In genomic region chr10:62847069-62847626, GRCm38 (mm10) we compare ENCODE assay signal across 8 mouse cellular contexts. TPM values are rescaled to one million over a fixed set of nuclear protein-coding genes. Genes with fewer than 3 reads are reported as not detected.
A peak's percentile ranks its signal among the peaks of the same experiment; 100 is the strongest.
DNase-seq lines count a peak whose midpoint lies in the region; ATAC-seq lines count a peak whose summit lies in the region.

No protein-coding gene starts in this region.

- H3K27ac ChIP-seq in hindbrain, embryonic 15.5 days (replicated peaks), result peak overlapping the region; percentile 6; the same call in 1 of the 2 replicates
- H3K27ac ChIP-seq in hindbrain, embryonic 11.5 days (ENCODE audit: low read depth, low read length), result no peak overlapping the region

- ATAC-seq in hindbrain, embryonic 15.5 days (ENCODE audit: low FRiP score, low read depth), result peak; percentile 50; the same call in 1 of the 2 replicates
- no peak for ATAC-seq in hindbrain, embryonic 11.5 days (ENCODE audit: low FRiP score)

- H3K27me3 ChIP-seq in hindbrain, embryonic 15.5 days, result no peaks in the 10 kb centered on the region
- no peaks in the 10 kb centered on the region for H3K27me3 ChIP-seq in hindbrain, embryonic 11.5 days (ENCODE audit: control insufficient read depth, insufficient read depth, low read length)

- H3K36me3 ChIP-seq in hindbrain, embryonic 15.5 days, result no peaks in the 10 kb centered on the region
- no peaks in the 10 kb centered on the region for H3K36me3 ChIP-seq in hindbrain, embryonic 11.5 days (ENCODE audit: control insufficient read depth, insufficient read depth, low read length)

- no peak overlapping the region for H3K9ac ChIP-seq in hindbrain, embryonic 15.5 days
- H3K9ac ChIP-seq in hindbrain, embryonic 11.5 days (ENCODE audit: low read depth, low read length), result no peak overlapping the region

- H3K4me1 ChIP-seq in hindbrain, embryonic 15.5 days (replicated peaks), result no peaks in the 10 kb centered on the region
- no peaks in the 10 kb centered on the region for H3K4me1 ChIP-seq in hindbrain, embryonic 11.5 days (replicated peaks; ENCODE audit: control insufficient read depth, insufficient read depth, low read length)

- no peak overlapping the region for H3K4me3 ChIP-seq in hindbrain, embryonic 15.5 days
- no peak overlapping the region for H3K4me3 ChIP-seq in hindbrain, embryonic 11.5 days (ENCODE audit: low read depth, low read length)

- H3K4me2 ChIP-seq in hindbrain, embryonic 15.5 days, result no peak overlapping the region
- no peak overlapping the region for H3K4me2 ChIP-seq in hindbrain, embryonic 11.5 days (replicated peaks; ENCODE audit: low read depth, low read length)

- no peak for DNase-seq in hindbrain, embryonic 11.5 days (ENCODE audit: low spot score)
- DNase-seq in R1 (ENCODE audit: low read depth, low spot score), result peak; percentile 73
- peak; percentile 84 to 85 for DNase-seq in cerebellum, postnatal 10 days
- peak; percentile 39 to 64 for DNase-seq in layer of hippocampus, adult 8-10 months (ENCODE audit: low spot score in 2 of 2)
- DNase-seq in right cerebral cortex, postnatal 25 days, result peak; percentile 58
- DNase-seq in spleen, adult 18-20 months, result no peak
- no peak for DNase-seq in spleen, postnatal 14 days (ENCODE audit: low spot score in 2 of 2)

- 66% methylated on average over 12 of the region's 12 CpGs for WGBS in hindbrain, embryonic 15.5 days
- 87% methylated on average over 12 of the region's 12 CpGs for WGBS in hindbrain, embryonic 11.5 days

- no peaks in the 10 kb centered on the region for H3K9me3 ChIP-seq in hindbrain, embryonic 15.5 days
- no peaks in the 10 kb centered on the region for H3K9me3 ChIP-seq in hindbrain, embryonic 11.5 days (ENCODE audit: control insufficient read depth, low read length)

RNA-seq across cellular contexts. Expression of gene Ccar1, which starts 55.1 kb away (rescaled TPM):
- 91.2 and 92.2 TPM in 2 replicates for polyA plus RNA-seq in hindbrain, embryonic 15.5 days (2015; fragmentation: Nextera tagmentation; extraction: Ambion mirVana)
- polyA plus RNA-seq in hindbrain, embryonic 11.5 days (2014; fragmentation: Nextera tagmentation; extraction: Ambion mirVana), result 155 and 176 TPM in 2 replicates
- total RNA-seq in layer of hippocampus, adult 8-10 months (2022), result 10 to 100 TPM; 49.1 to 75.0 (median 62.9) TPM

Comparison
In these comparisons a context has a peak if more than half of its experiments do, and no peak if none do; other contexts are left out.
1. DNase-seq: peak in R1 (single experiment), cerebellum, postnatal 10 days (2 of 2), layer of hippocampus, adult 8-10 months (2 of 2) and right cerebral cortex, postnatal 25 days (single experiment); none in hindbrain, embryonic 11.5 days (single experiment), spleen, adult 18-20 months (0 of 2) and spleen, postnatal 14 days (0 of 2).